Mouse (Mus musculus): ENCODE results near the gene Tmem233. TPM values are rescaled to one million over a fixed set of nuclear protein-coding genes. Genes with fewer than 3 reads are reported as not detected.
A peak's percentile ranks its signal among the peaks of the same experiment; 100 is the strongest.

Tmem233 gene
- polyA plus RNA-seq, 1 experiment from 2014 or later, result not detected

GRCm38 (mm10) chr5:116037731-116038130 lies 45.3 kb downstream of the Tmem233 start:
- no peak overlapping the region for H3K4me3 ChIP-seq (replicated peaks; ENCODE audit: low read length)
- no peaks in the 10 kb centered on the region for H3K4me1 ChIP-seq (replicated peaks; ENCODE audit: control insufficient read depth, insufficient read depth, low read length)
- H3K9me3 ChIP-seq (ENCODE audit: control insufficient read depth, low read length), result no peaks in the 10 kb centered on the region
- 72% methylated on average over 11 of the region's 12 CpGs for WGBS
- H3K36me3 ChIP-seq (ENCODE audit: control insufficient read depth, insufficient read depth), result no peaks in the 10 kb centered on the region
- H3K4me2 ChIP-seq (ENCODE audit: low read length), result no peak overlapping the region
- no peak for ATAC-seq
- no peak overlapping the region for H3K27ac ChIP-seq (ENCODE audit: low read length)
- no peaks in the 10 kb centered on the region for H3K27me3 ChIP-seq (replicated peaks; ENCODE audit: control insufficient read depth, insufficient read depth, low read length)
- no peak overlapping the region for H3K9ac ChIP-seq (replicated peaks; ENCODE audit: low read depth, low read length)

GRCm38 (mm10) chr5:116036465-116036864 lies 46.6 kb downstream of the Tmem233 start:
- no peak overlapping the region for H3K27ac ChIP-seq (ENCODE audit: low read length)
- WGBS, result 47% methylated on average over 16 of the region's 16 CpGs
- no peak for ATAC-seq
- no peaks in the 10 kb centered on the region for H3K27me3 ChIP-seq (replicated peaks; ENCODE audit: control insufficient read depth, insufficient read depth, low read length)
- H3K4me2 ChIP-seq (ENCODE audit: low read length), result no peak overlapping the region
- H3K9me3 ChIP-seq (ENCODE audit: control insufficient read depth, low read length), result no peaks in the 10 kb centered on the region
- H3K4me1 ChIP-seq (replicated peaks; ENCODE audit: control insufficient read depth, insufficient read depth, low read length), result no peaks in the 10 kb centered on the region; the same call in 1 of the 2 replicates
- no peak overlapping the region for H3K9ac ChIP-seq (replicated peaks; ENCODE audit: low read depth, low read length)
- no peak overlapping the region for H3K4me3 ChIP-seq (replicated peaks; ENCODE audit: low read length)
- no peaks in the 10 kb centered on the region for H3K36me3 ChIP-seq (ENCODE audit: control insufficient read depth, insufficient read depth)

GRCm38 (mm10) chr5:116031190-116031577 lies 51.9 kb downstream of the Tmem233 start:
- no peak for ATAC-seq
- 3% methylated on average over 14 of the region's 14 CpGs for WGBS
- H3K27ac ChIP-seq (ENCODE audit: low read length), result no peak overlapping the region
- H3K9ac ChIP-seq (replicated peaks; ENCODE audit: low read depth, low read length), result no peak overlapping the region
- H3K4me1 ChIP-seq (replicated peaks; ENCODE audit: control insufficient read depth, insufficient read depth, low read length), result peaks cover 5% of the 10 kb centered on the region
- H3K4me3 ChIP-seq (replicated peaks; ENCODE audit: low read length), result peak overlapping the region; percentile 5; the same call in 1 of the 2 replicates
- no peaks in the 10 kb centered on the region for H3K36me3 ChIP-seq (ENCODE audit: control insufficient read depth, insufficient read depth)
- H3K9me3 ChIP-seq (ENCODE audit: control insufficient read depth, low read length), result no peaks in the 10 kb centered on the region
- H3K27me3 ChIP-seq (replicated peaks; ENCODE audit: control insufficient read depth, insufficient read depth, low read length), result 0 out of 2 replicates have a peak, but pooled peaks cover 2% of the 10 kb centered on the region
- peak overlapping the region; percentile 43 for H3K4me2 ChIP-seq (ENCODE audit: low read length)

- H3K27ac ChIP-seq (ENCODE audit: low read length), result no peak overlapping the region
- peak overlapping the region; percentile 43 for H3K4me2 ChIP-seq (ENCODE audit: low read length)
- H3K27me3 ChIP-seq (replicated peaks; ENCODE audit: control insufficient read depth, insufficient read depth, low read length), result 0 out of 2 replicates have a peak, but pooled peaks cover 2% of the 10 kb centered on the region
- peak; percentile 40; the same call in 1 of the 2 replicates for ATAC-seq
- no peaks in the 10 kb centered on the region for H3K36me3 ChIP-seq (ENCODE audit: control insufficient read depth, insufficient read depth)
- 4% methylated on average over 19 of the region's 19 CpGs for WGBS
- peak overlapping the region; percentile 23 for H3K4me3 ChIP-seq (replicated peaks; ENCODE audit: low read length)
- H3K9me3 ChIP-seq (ENCODE audit: control insufficient read depth, low read length), result no peaks in the 10 kb centered on the region
- peaks cover 5% of the 10 kb centered on the region for H3K4me1 ChIP-seq (replicated peaks; ENCODE audit: control insufficient read depth, insufficient read depth, low read length)
- H3K9ac ChIP-seq (replicated peaks; ENCODE audit: low read depth, low read length), result peak overlapping the region; percentile 39; the same call in 1 of the 2 replicates
Measured at GRCm38 (mm10) chr5:116030566-116031189, 52.4 kb downstream of the Tmem233 start.

GRCm38 (mm10) chr5:116029071-116029470 lies 54.0 kb downstream of the Tmem233 start:
- ATAC-seq, result no peak
- Histone ChIP-seq H3K9ac (replicated peaks; ENCODE audit: low read depth, low read length) (no peak overlapping the region), H3K27me3 (replicated peaks; ENCODE audit: control insufficient read depth, insufficient read depth, low read length) (0 out of 2 replicates have a peak, but pooled peaks cover 2% of the 10 kb centered on the region), H3K9me3 (ENCODE audit: control insufficient read depth, low read length) (no peaks in the 10 kb centered on the region), H3K36me3 (ENCODE audit: control insufficient read depth, insufficient read depth) (no peaks in the 10 kb centered on the region), H3K4me3 (replicated peaks; ENCODE audit: low read length) (no peak overlapping the region), H3K4me1 (replicated peaks; ENCODE audit: control insufficient read depth, insufficient read depth, low read length) (peaks cover 5% of the 10 kb centered on the region), H3K27ac (ENCODE audit: low read length) (no peak overlapping the region), H3K4me2 (ENCODE audit: low read length) (no peak overlapping the region)
- 82% methylated on average over 7 of the region's 7 CpGs for WGBS

GRCm38 (mm10) chr5:116026561-116026960 lies 56.5 kb downstream of the Tmem233 start:
- 0 out of 2 replicates have a peak, but pooled peaks cover 2% of the 10 kb centered on the region for H3K27me3 ChIP-seq (replicated peaks; ENCODE audit: control insufficient read depth, insufficient read depth, low read length)
- H3K4me1 ChIP-seq (replicated peaks; ENCODE audit: control insufficient read depth, insufficient read depth, low read length), result peaks cover 20% of the 10 kb centered on the region
- H3K27ac ChIP-seq (ENCODE audit: low read length), result no peak overlapping the region
- no peak overlapping the region for H3K4me3 ChIP-seq (replicated peaks; ENCODE audit: low read length)
- ATAC-seq, result no peak
- no peaks in the 10 kb centered on the region for H3K36me3 ChIP-seq (ENCODE audit: control insufficient read depth, insufficient read depth)
- H3K9me3 ChIP-seq (ENCODE audit: control insufficient read depth, low read length), result no peaks in the 10 kb centered on the region
- WGBS, result 94% methylated on average over 14 of the region's 14 CpGs
- no peak overlapping the region for H3K9ac ChIP-seq (replicated peaks; ENCODE audit: low read depth, low read length)
- H3K4me2 ChIP-seq (ENCODE audit: low read length), result no peak overlapping the region

GRCm38 (mm10) chr5:116026107-116026506 lies 56.9 kb downstream of the Tmem233 start:
- 91% methylated on average over 5 of the region's 5 CpGs for WGBS
- Histone ChIP-seq H3K27ac (ENCODE audit: low read length) (no peak overlapping the region), H3K4me3 (replicated peaks; ENCODE audit: low read length) (no peak overlapping the region), H3K4me1 (replicated peaks; ENCODE audit: control insufficient read depth, insufficient read depth, low read length) (peaks cover 20% of the 10 kb centered on the region), H3K36me3 (ENCODE audit: control insufficient read depth, insufficient read depth) (peaks cover 4% of the 10 kb centered on the region; the same call in 1 of the 2 replicates), H3K4me2 (ENCODE audit: low read length) (no peak overlapping the region), H3K9ac (replicated peaks; ENCODE audit: low read depth, low read length) (no peak overlapping the region), H3K27me3 (replicated peaks; ENCODE audit: control insufficient read depth, insufficient read depth, low read length) (0 out of 2 replicates have a peak, but pooled peaks cover 2% of the 10 kb centered on the region), H3K9me3 (ENCODE audit: control insufficient read depth, low read length) (no peaks in the 10 kb centered on the region)
- no peak for ATAC-seq

- peak within 1 kb of the TSS; percentile 90 for H3K4me3 ChIP-seq (replicated peaks; ENCODE audit: low read length)
- H3K4me1 ChIP-seq (replicated peaks; ENCODE audit: control insufficient read depth, insufficient read depth, low read length), result peaks cover 15% of the 10 kb centered on the region
- peak within 1 kb of the TSS; percentile 78 for H3K9ac ChIP-seq (replicated peaks; ENCODE audit: low read depth, low read length)
- under 1% methylated on average over 46 of the region's 46 CpGs for WGBS
- H3K27ac ChIP-seq (ENCODE audit: low read length), result peak within 1 kb of the TSS; percentile 79
- ATAC-seq, result peak; percentile 99
- peaks cover 13% of the 10 kb centered on the region for H3K36me3 ChIP-seq (ENCODE audit: control insufficient read depth, insufficient read depth)
- H3K27me3 ChIP-seq (replicated peaks; ENCODE audit: control insufficient read depth, insufficient read depth, low read length), result no peaks in the 10 kb centered on the region
- H3K4me2 ChIP-seq (ENCODE audit: low read length), result peak within 1 kb of the TSS; percentile 96
- no peaks in the 10 kb centered on the region for H3K9me3 ChIP-seq (ENCODE audit: control insufficient read depth, low read length)
Measured at GRCm38 (mm10) chr5:116024327-116024739, 58.7 kb downstream of the Tmem233 start, which contains the start of gene Prkab1. Prkab1 (minus strand) TSS chr5:116024508.

GRCm38 (mm10) chr5:116023821-116024284 lies 59.2 kb downstream of the Tmem233 start:
- peak overlapping the region; percentile 78 for H3K9ac ChIP-seq (replicated peaks; ENCODE audit: low read depth, low read length)
- WGBS, result under 1% methylated on average over 28 of the region's 28 CpGs
- H3K4me2 ChIP-seq (ENCODE audit: low read length), result peak overlapping the region; percentile 96
- H3K9me3 ChIP-seq (ENCODE audit: control insufficient read depth, low read length), result no peaks in the 10 kb centered on the region
- H3K27me3 ChIP-seq (replicated peaks; ENCODE audit: control insufficient read depth, insufficient read depth, low read length), result no peaks in the 10 kb centered on the region
- ATAC-seq, result peak; percentile 70
- peak overlapping the region; percentile 79 for H3K27ac ChIP-seq (ENCODE audit: low read length)
- H3K4me1 ChIP-seq (replicated peaks; ENCODE audit: control insufficient read depth, insufficient read depth, low read length), result peaks cover 15% of the 10 kb centered on the region
- peak overlapping the region; percentile 90 for H3K4me3 ChIP-seq (replicated peaks; ENCODE audit: low read length)
- peaks cover 16% of the 10 kb centered on the region for H3K36me3 ChIP-seq (ENCODE audit: control insufficient read depth, insufficient read depth)

All from forebrain, embryonic 16.5 days (tissue).